Mouse (Mus musculus): Measurements from ENCODE around the gene Hoxd8.

Gene Hoxd8

DNA sequence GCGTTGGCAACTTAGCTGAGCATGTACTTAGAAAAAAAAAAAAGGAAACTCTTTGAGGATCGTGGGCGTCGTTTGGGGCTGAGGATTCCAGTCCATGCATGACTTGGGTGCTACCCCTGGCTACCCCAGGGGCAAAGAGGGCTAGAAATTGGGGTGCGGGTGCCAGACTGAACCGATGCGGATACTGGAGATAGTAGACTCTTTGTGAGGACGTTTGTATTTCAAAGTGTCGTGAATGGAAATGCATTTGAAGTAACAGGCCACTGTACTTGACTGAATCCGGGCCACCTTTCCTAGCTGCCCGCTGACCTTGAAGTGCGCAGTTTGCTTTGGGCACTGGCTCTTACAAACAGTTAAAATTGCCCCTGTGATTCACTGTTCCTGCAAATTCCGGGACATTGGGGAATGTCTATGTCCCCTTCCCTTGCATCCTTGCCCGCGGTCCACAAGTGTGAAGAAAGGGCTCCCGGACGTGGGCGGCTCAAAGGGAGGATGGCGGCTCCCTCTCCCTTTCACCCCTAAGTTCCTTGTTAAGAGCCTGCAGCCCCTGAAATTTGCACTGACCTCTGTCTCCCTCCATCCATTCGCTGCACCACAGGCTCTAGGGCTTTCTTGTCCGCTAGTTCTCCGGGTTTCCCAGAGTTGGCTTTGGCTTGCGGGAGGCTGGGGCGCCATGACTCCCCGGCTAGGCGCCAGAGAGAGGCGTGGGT, 17.3 kb upstream of the Hoxd8 start:
- DNase-seq, result no peak

DNA sequence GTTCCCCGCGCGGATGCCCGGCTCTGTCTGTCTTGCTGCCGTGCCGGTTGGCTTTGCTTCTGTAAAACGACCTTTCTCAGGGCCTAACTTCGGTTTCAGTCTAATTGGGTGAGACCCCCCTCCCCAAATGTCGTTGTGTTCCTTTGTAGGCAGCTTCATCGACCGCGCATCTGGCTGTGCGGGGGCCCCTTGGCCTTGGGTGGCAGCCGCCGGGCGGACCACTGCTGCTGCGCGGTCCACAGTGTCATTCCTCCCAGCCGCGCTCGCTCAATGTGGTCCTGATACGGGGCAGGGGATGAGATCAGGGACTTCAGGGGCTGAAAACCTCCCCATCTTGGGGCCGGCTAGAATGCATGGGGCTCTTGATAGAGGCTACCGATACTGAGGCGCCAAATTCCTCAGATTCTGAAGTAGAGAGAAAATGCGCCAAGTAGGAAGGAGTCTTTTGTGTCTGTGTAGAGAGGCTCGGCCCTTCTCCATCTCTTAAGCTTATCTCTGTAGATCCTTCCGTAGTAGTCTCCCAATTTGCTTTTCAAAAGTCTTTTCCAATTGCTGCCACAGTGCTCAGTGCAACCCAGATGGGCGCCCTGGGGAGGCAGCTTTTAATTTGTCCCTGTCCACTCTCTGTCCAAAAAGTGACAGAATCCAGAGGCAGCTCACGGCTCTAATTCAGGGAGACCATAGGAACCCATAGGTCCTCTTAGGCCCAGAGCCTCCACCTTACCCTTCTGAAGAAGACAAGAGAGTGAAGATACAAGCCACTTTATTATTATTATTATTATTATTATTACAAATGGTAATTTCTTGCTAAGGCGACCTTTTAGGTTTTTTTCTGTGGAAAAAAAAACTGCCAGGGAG, 16.5 kb upstream of the Hoxd8 start:
- DNase-seq, result no peak

DNA sequence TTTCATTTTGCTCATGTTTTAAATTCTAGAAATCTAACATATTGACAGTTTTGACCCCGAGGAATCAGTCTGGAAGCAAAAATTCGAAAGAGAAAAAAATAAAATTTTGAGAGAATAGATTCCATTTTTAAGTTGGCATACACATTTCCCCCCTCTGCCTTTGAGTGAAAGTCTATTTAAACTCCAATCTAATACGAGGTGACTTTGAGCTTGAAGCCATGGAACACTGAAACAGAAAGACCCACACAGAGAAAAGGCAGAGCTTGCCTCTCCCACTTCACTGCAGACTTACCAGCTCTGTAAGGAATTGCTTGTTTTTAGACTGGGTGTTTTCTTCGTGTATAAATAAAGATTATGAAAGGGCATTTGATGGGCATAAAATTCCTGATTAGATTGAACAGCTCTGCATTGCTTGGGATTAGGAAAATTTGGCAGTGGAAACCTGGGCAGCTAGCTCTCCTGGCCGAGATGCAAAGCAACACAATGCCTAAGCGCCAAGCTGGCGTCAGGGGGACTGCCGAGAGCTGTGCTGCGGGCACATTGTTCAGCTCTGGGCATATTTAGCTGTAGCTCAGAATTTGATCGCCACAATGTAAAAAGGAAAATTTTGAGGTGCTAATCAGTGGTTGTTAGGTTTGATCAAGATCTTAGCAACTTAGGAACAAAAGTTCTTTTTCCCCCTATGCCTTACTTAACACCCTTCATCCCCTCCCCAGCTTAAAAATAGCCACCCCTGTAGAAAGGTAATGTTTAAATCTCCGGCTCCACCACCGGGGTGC, 15.4 kb upstream of the Hoxd8 start:
- DNase-seq, result no peak

- DNase-seq, result no peak
Observed at GRCm38 (mm10) chr2:74689574-74690337, 14.7 kb upstream of the Hoxd8 start.

DNA sequence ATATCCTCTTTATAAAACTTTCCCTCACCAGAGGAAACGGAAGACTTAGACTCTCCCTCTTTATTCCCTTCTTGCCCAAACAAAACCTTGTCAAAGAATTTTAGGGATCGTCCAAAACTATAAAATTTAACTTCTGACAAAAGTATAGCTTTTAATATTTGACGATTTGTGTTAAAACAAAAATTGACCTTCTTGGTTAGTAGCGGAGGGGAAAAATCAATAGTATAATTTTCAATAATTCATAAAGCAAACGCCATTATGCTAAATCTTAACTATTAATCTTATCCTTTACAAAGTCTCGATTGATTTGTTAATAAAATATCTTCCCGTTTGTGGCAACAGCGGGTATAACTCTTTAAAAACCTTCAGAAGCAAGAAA, 14.1 kb upstream of the Hoxd8 start:
- no peak for DNase-seq

- DNase-seq, result no peak
Observed at GRCm38 (mm10) chr2:74691022-74691951, 13.1 kb upstream of the Hoxd8 start, which contains the start of gene Hoxd10. Gene Hoxd10 (plus strand): TSS chr2:74691924.

DNA sequence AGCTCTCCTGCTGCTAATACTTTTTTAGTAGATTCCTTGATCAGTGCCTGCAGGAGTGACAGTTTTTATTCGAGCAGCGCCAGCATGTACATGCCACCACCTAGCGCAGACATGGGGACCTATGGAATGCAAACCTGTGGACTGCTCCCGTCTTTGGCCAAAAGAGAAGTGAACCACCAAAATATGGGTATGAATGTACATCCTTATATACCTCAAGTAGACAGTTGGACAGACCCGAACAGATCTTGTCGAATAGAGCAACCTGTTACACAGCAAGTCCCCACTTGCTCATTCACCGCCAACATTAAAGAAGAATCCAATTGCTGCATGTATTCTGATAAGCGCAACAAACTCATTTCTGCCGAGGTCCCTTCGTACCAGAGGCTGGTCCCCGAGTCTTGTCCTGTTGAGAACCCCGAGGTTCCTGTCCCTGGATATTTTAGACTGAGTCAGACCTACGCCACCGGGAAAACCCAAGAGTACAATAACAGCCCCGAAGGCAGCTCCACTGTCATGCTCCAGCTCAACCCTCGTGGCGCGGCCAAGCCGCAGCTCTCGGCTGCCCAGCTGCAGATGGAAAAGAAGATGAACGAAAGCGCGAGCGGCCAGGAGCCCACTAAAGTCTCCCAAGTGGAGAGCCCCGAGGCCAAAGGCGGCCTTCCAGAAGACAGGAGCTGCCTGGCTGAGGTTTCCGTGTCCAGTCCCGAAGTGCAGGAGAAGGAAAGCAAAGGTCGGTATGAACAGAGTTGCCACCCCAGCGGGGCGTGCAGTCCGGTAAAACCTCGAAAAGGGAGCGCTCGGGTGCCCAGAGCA, 12.2 kb upstream of the Hoxd8 start:
- no peak for DNase-seq

- no peak for DNase-seq
Observed at GRCm38 (mm10) chr2:74692808-74693431, 11.5 kb upstream of the Hoxd8 start.

DNA sequence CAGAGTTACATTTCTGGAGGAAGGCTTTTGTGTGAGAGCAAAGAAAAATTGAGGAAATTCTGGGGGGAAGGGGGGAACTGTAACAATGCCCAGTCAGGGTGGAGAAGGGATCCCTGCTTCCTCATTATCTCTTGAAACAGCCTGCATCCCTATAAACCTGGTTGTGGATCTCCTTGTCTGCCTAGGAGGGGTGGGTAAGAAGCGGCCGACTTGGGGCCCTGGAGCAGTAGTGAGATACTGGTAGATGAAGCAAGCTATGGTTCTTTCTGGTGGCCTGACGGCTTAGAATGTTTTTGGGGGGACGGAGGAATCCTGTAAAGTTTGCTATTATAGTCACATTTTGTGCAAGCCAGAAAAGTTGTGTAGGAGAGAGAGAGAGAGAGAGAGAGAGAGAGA, 11.0 kb upstream of the Hoxd8 start:
- DNase-seq, result no peak

GRCm38 (mm10) chr2:74694066-74694465, 10.3 kb upstream of the Hoxd8 start:
- DNase-seq, result no peak

DNA sequence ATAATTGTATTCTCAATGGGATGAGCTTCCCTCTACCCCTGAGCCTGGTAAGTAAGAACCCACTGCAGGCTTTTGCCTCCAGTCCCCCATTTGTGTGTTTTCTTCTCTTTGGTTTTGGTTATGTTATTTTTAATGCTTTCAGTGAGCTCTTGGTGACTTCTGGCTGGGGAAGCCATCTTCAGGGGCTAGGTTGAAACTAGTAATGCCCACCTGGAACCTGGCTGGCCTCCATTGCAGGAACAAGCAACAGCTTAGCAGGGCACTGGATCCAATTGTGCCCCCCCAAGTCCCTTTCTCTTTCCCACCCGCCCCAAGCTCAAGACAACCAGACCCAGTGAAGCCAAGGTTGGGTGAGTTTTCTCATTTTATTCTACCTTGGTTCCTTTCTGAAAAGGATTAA, 9.0 kb upstream of the Hoxd8 start:
- no peak for DNase-seq

- DNase-seq, result no peak
Observed at GRCm38 (mm10) chr2:74695813-74696430, 8.5 kb upstream of the Hoxd8 start.

- no peak for DNase-seq
Observed at GRCm38 (mm10) chr2:74696442-74697335, 7.7 kb upstream of the Hoxd8 start.

DNA sequence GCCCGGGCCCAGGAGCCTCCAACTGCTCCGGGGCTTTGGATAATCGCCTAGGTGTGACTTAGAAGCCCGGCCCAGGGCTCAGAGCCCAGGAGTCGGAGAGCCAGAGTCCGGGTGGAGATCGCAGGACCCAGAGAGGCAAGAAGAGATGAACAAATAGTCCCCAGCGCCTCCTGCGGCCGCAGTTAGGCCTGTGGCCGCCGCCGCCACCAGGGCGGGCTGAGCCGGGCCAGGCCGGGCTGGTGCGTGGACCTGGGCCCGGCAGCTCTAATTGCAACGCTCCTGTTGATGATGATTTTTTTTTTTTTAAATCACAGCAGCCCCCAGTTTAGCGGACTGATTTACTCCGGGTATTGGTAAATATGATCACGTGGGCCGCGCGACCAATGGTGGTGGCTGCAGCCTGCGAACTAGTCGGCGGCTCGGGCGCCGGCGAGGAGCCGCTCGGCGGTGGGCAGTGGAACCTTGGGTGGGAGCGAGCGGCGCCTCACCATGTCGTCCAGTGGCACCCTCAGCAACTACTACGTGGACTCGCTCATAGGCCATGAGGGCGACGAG, 6.8 kb upstream of the Hoxd8 start, which contains the start of gene Hoxd9:
Gene Hoxd9 (plus strand): TSS at position 161 of the 555 bp plus-strand sequence.
- DNase-seq, result no peak

DNA sequence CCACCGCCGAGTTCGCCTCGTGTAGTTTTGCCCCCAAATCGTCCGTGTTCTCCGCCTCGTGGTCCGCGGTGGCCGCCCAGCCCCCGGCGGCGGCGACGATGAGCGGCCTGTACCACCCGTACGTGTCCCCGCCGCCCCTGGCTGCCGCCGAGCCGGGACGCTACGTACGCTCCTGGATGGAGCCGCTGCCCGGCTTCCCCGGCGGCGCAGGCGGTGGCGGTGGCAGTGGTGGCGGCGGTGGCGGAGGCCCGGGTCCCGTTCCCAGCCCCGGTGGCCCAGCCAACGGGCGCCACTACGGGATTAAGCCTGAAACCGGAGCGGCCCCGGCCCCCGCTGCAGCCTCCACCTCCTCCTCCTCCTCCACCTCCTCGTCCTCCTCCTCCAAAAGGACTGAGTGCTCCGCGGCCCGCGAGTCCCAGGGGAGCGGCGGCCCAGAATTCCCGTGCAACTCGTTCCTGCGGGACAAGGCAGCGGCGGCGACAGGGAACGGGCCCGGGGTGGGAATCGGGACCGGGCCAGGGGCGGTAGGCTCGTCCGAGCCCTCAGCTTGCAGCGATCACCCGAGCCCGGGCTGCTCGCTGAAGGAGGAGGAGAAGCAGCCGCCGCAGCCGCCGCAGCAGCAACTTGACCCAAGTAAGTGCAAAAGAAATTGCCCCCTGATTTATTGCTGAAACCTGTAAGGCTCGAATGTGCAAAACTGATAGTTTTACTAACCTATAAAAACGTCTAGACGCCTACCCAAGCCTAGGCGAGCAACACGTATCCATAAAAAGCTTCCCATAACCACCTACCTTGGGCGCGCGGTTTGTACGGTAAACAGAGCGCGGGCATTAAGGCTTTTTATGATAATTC, 6.0 kb upstream of the Hoxd8 start:
- DNase-seq, result no peak

- no peak for DNase-seq
Observed at GRCm38 (mm10) chr2:74699053-74699430, 5.4 kb upstream of the Hoxd8 start.

Measured in right cerebral cortex, adult 18-20 months (tissue).